Mouse (Mus musculus) stomach, postnatal 0 days (tissue): ENCODE data around the gene Pkn2. TPM values are rescaled to one million over a fixed set of nuclear protein-coding genes. Genes with fewer than 3 reads are reported as not detected.
A peak's percentile ranks its signal among the peaks of the same experiment; 100 is the strongest.

Experiments
- ATAC-seq: fragments of 200-750 bp; cut with Nextera tagmentation; 2 replicates; pipeline ENCODE4 v1.8.0; 2017; ENCODE audit not compliant: low FRiP score, low TSS enrichment
- DNase-seq: peaks from one replicate; pipeline ENCODE4 v3.0.0-alpha.2; 2016; ENCODE audit warnings: low spot score
- H3K27ac ChIP-seq: fragments of 300-500 bp; sonication (generic); replicated peaks from 2 replicates; pipeline ENCODE4 v1.5.1; 2014; ENCODE audit warnings: mild to moderate bottlenecking, control low read depth
- H3K27me3 ChIP-seq: fragments of 300-500 bp; sonication (generic); 2 replicates; pipeline ENCODE4 v1.6.1; 2014; ENCODE audit warnings: low read length; ENCODE audit not compliant: control insufficient read depth, insufficient read depth
- H3K36me3 ChIP-seq: fragments of 300-500 bp; sonication (generic); 2 replicates; pipeline ENCODE4 v1.6.1; 2014; ENCODE audit warnings: low read length, mixed read lengths; ENCODE audit not compliant: control insufficient read depth, insufficient read depth
- H3K4me1 ChIP-seq: fragments of 300-500 bp; sonication (generic); replicated peaks from 2 replicates; pipeline ENCODE4 v1.6.1; 2014; ENCODE audit warnings: antibody characterized with exemption; ENCODE audit not compliant: control insufficient read depth, insufficient read depth
- H3K4me2 ChIP-seq: fragments of 300-500 bp; sonication (generic); replicated peaks from 2 replicates; pipeline ENCODE4 v1.6.1; 2014; ENCODE audit warnings: low read depth, mild to moderate bottlenecking, control low read depth, moderate library complexity
- H3K4me3 ChIP-seq: fragments of 300-500 bp; sonication (generic); 2 replicates; pipeline ENCODE4 v1.5.1; 2014; ENCODE audit warnings: low read depth, low read length, control low read depth
- H3K9ac ChIP-seq: fragments of 300-500 bp; sonication (generic); 2 replicates; pipeline ENCODE4 v1.6.1; 2014; ENCODE audit warnings: mild to moderate bottlenecking, low read length, control low read depth, mixed read lengths
- H3K9me3 ChIP-seq: fragments of 300-500 bp; sonication (generic); 2 replicates; pipeline ENCODE4 v1.6.1; 2016; ENCODE audit warnings: low read length; ENCODE audit not compliant: control insufficient read depth
- CTCF ChIP-seq: IDR thresholded peaks from 2 replicates; pipeline ENCODE4 v1.5.1; 2016; ENCODE audit warnings: antibody characterized with exemption, low read depth, mild to moderate bottlenecking, moderate library complexity
- EP300 ChIP-seq: optimal IDR thresholded peaks from 2 replicates; pipeline ENCODE3; 2016; ENCODE audit warnings: antibody characterized with exemption
- WGBS: fragments of 180-500 bp; shearing (Covaris S2); extraction: QIAGEN DNeasy Blood & Tissue Kit; methylation state at CpG from one replicate; pipeline ENCODE4 v1.1.7; 2014; 5-methylcytosine and 5-hydroxymethylcytosine counted together
- polyA plus RNA-seq: library from polyadenylated mRNA; unstranded; fragments of >200 nt; fragmentation: Nextera tagmentation; extraction: Ambion mirVana; gene quantifications from 2 replicates; pipeline ENCODE4 v1.2.1, GENCODE M21; 2015

Pkn2 gene
- polyA plus RNA-seq, 1 experiment from 2014 or later = 38.7 TPM

- Histone ChIP-seq H3K4me1 (no peaks in the 10 kb centered on the region), H3K27me3 (no peaks in the 10 kb centered on the region), H3K9ac (peak within 1 kb of the TSS; percentile 92), H3K27ac (peak within 1 kb of the TSS; percentile 91), H3K9me3 (no peaks in the 10 kb centered on the region), H3K36me3 (no peaks in the 10 kb centered on the region), H3K4me3 (peak within 1 kb of the TSS; percentile 95), H3K4me2 (peak within 1 kb of the TSS; percentile 95)
- peak; percentile 82 for TF ChIP-seq EP300
- no peak for TF ChIP-seq CTCF
- DNase-seq (peak; percentile 96), ATAC-seq (peak; percentile 100)
- WGBS = under 1% methylated on average over 64 of the region's 64 CpGs
Observed at GRCm38 (mm10) chr3:142764995-142765777, 116.6 kb downstream of the Pkn2 start, which contains the start of gene Gtf2b. TSS of gene Gtf2b (plus strand) at chr3:142765045.

GRCm38 (mm10) chr3:142760356-142760755 lies 121.4 kb downstream of the Pkn2 start:
- TF ChIP-seq CTCF (no peak), EP300 (no peak)
- Histone ChIP-seq H3K4me2 (no peak overlapping the region), H3K27me3 (no peaks in the 10 kb centered on the region), H3K36me3 (no peaks in the 10 kb centered on the region), H3K9me3 (no peaks in the 10 kb centered on the region), H3K4me1 (no peaks in the 10 kb centered on the region), H3K4me3 (no peak overlapping the region), H3K9ac (no peak overlapping the region), H3K27ac (no peak overlapping the region)
- DNase-seq (no peak), ATAC-seq (no peak)
- WGBS = 63% methylated on average over 6 of the region's 6 CpGs

GRCm38 (mm10) chr3:142758593-142758992 lies 123.2 kb downstream of the Pkn2 start:
- 85% methylated on average over 7 of the region's 7 CpGs for WGBS
- no peaks in the 10 kb centered on the region for H3K27me3 ChIP-seq
- no peaks in the 10 kb centered on the region for H3K4me1 ChIP-seq
- no peak overlapping the region for H3K9ac ChIP-seq
- no peak overlapping the region for H3K27ac ChIP-seq
- TF ChIP-seq CTCF (no peak), EP300 (no peak)
- H3K36me3 ChIP-seq = no peaks in the 10 kb centered on the region
- H3K4me3 ChIP-seq = no peak overlapping the region
- ATAC-seq (no peak), DNase-seq (no peak)
- no peaks in the 10 kb centered on the region for H3K9me3 ChIP-seq
- no peak overlapping the region for H3K4me2 ChIP-seq

- H3K4me1 ChIP-seq = no peaks in the 10 kb centered on the region
Observed at GRCm38 (mm10) chr3:142757841-142758240, 124.0 kb downstream of the Pkn2 start.

GRCm38 (mm10) chr3:142755132-142755867 lies 126.5 kb downstream of the Pkn2 start:
- 69% methylated on average over 18 of the region's 18 CpGs for WGBS

More at GRCm38 (mm10) chr3:142757841-142758240, 124.0 kb downstream of the Pkn2 start:
- Histone ChIP-seq H3K9me3 (no peaks in the 10 kb centered on the region), H3K27ac (no peak overlapping the region), H3K9ac (no peak overlapping the region), H3K4me3 (no peak overlapping the region), H3K4me2 (no peak overlapping the region), H3K36me3 (no peaks in the 10 kb centered on the region), H3K27me3 (no peaks in the 10 kb centered on the region)
- ATAC-seq (peak; percentile 38; the same call in 1 of the 2 replicates), DNase-seq (peak; percentile 51)
- 39% methylated on average over 12 of the region's 12 CpGs for WGBS
- TF ChIP-seq CTCF (no peak), EP300 (no peak)

More at GRCm38 (mm10) chr3:142755132-142755867, 126.5 kb downstream of the Pkn2 start:
- DNase-seq (no peak), ATAC-seq (no peak)
- Histone ChIP-seq H3K36me3 (no peaks in the 10 kb centered on the region), H3K9me3 (no peaks in the 10 kb centered on the region), H3K4me1 (no peaks in the 10 kb centered on the region), H3K4me2 (no peak overlapping the region), H3K27me3 (no peaks in the 10 kb centered on the region), H3K4me3 (no peak overlapping the region), H3K27ac (no peak overlapping the region), H3K9ac (no peak overlapping the region)
- TF ChIP-seq EP300 (no peak), CTCF (no peak)
